Mouse (Mus musculus) C2C12 (cell line): ENCODE data around the gene Snrnp70. TPM values are rescaled to one million over a fixed set of nuclear protein-coding genes. Genes with fewer than 3 reads are reported as not detected.

Source experiments
- H3K27me3 ChIP-seq: one replicate; pipeline ENCODE4 v1.6.1; 2011; ENCODE audit not compliant: control insufficient read depth, insufficient read depth, insufficient read length
- H3K36me3 ChIP-seq: one replicate; pipeline ENCODE4 v1.6.1; 2011; ENCODE audit not compliant: control insufficient read depth, insufficient read depth
- H3K4me3 ChIP-seq: one replicate; pipeline ENCODE4 v1.5.1; 2011; ENCODE audit warnings: mild to moderate bottlenecking, control low read depth; ENCODE audit not compliant: poor library complexity, insufficient read depth, severe bottlenecking
- H3K79me2 ChIP-seq: one replicate; pipeline ENCODE4 v1.6.1; 2011; ENCODE audit not compliant: control insufficient read depth, insufficient read depth
- H3K79me3 ChIP-seq: one replicate; pipeline ENCODE4 v1.6.1; 2011; ENCODE audit warnings: low read depth, control low read depth
- H3ac ChIP-seq: one replicate; pipeline ENCODE3; 2011; ENCODE audit warnings: low read depth; ENCODE audit not compliant: control insufficient read depth, insufficient read length
- CEBPB ChIP-seq: IDR thresholded peaks from one replicate; pipeline ENCODE4 v1.6.1; 2011; ENCODE audit warnings: low read depth, mild to moderate bottlenecking, control low read depth, moderate library complexity
- CTCF ChIP-seq: IDR thresholded peaks from one replicate; pipeline ENCODE4 v1.5.1; 2011; ENCODE audit not compliant: control insufficient read depth, insufficient read depth, insufficient read length
- FOSL1 ChIP-seq: IDR thresholded peaks from one replicate; pipeline ENCODE4 v1.8.0; 2011; ENCODE audit warnings: mild to moderate bottlenecking, low read length; ENCODE audit not compliant: poor library complexity, insufficient read depth, severe bottlenecking
- MAX ChIP-seq: IDR thresholded peaks from one replicate; pipeline ENCODE4 v1.6.1; 2011; ENCODE audit warnings: mild to moderate bottlenecking, control low read depth
- MYOD1 ChIP-seq: IDR thresholded peaks from one replicate; pipeline ENCODE4 v1.6.1; 2011; ENCODE audit warnings: low read depth; ENCODE audit not compliant: control insufficient read depth, insufficient read length
- MYOG ChIP-seq: IDR thresholded peaks from one replicate; pipeline ENCODE4 v1.6.1; 2011; ENCODE audit not compliant: control insufficient read depth, insufficient read length; ENCODE audit errors: extremely low read depth
- USF1 ChIP-seq: IDR thresholded peaks from one replicate; pipeline ENCODE4 v1.6.1; 2011; ENCODE audit warnings: low read depth, mild to moderate bottlenecking, control low read depth, moderate library complexity
- polyA plus RNA-seq: library from polyadenylated mRNA; unstranded; fragments of >200 nt; fragmentation: generic; extraction: Trizol; gene quantifications from one replicate; pipeline ENCODE4 v1.2.1, GENCODE M21; 2012; ENCODE audit warnings: missing spikeins

Gene Snrnp70
- polyA plus RNA-seq, 1 experiment, result 321 TPM

DNA sequence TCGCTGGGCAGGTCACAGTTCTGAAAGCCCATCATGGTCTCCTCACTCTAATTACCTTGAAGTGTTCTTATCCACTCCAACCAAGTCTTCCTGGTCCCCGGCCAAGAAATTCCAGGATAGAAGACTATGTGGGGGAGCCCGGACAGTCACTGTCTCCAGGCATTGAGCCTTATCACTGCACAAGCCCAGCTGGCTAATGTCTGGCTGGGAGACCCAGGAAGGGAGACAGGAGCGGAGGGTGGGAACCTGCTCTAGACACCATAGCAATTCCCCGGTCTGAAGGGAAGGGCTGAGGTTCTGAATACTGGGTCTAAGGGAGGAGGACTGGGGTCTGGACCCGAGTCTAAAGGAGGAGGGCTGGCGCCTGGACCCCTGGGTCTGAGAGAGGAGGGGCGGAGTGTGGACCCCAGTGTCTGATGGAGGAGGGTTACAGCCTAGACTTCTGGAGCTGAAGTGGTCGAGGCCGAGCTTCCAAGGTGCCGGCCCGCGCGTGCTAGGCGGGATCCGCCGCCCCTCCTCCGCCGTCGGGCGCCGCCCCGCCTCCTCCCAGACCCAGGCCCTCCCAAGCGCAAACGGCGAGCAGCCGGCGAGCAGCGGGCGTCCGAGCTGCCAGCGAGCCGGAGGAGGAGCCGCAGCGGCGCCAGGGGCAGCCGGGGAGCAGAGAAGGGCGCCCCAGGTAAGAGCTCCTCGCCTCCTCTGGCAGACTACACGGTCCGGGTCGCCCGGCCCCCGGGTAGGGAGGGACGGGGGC lies 17.7 kb upstream of the Snrnp70 start, which contains the start of gene Ntf5:
Gene Ntf5, plus strand, starts transcription at position 583 of the 751 bp plus-strand sequence.
- H3K27me3 ChIP-seq, result peaks cover 22% of the 10 kb centered on the region
- H3K4me3 ChIP-seq, result peak within 1 kb of the TSS; percentile 23
- no peaks in the 10 kb centered on the region for H3K79me2 ChIP-seq
- H3K79me3 ChIP-seq, result no peaks in the 10 kb centered on the region
- TF ChIP-seq FOSL1 (no peak), CTCF (no peak), MYOD1 (no peak), MAX (no peak), MYOG (no peak), CEBPB (no peak), USF1 (no peak)
- H3K36me3 ChIP-seq, result no peaks in the 10 kb centered on the region
- H3ac ChIP-seq, result peak within 1 kb of the TSS; percentile 56

DNA sequence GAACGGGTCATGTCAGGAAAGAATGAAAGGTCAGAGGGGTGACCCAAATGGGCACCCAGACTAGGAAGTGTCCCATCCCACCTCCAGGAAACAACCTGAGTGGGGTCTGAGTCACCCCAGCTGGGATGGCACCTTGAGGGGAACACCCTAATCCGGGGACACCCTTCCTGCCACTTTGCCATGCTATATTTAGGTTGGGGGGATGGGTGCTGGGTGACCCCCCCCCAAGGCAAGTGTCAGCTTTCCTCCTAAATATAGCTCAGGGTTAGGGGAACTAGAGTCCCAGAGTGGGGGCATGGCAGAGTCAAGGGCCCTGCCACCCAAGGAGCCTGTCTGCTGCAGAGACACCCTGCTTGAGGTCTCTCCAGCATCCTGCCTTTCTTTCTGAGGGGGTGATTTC lies 16.9 kb upstream of the Snrnp70 start:
- Histone ChIP-seq H3K79me2 (no peaks in the 10 kb centered on the region), H3K79me3 (no peaks in the 10 kb centered on the region), H3K4me3 (no peak overlapping the region), H3K27me3 (peaks cover 27% of the 10 kb centered on the region), H3ac (no peak overlapping the region), H3K36me3 (no peaks in the 10 kb centered on the region)
- TF ChIP-seq USF1 (no peak), MAX (no peak), MYOD1 (no peak), CTCF (no peak), CEBPB (no peak), MYOG (no peak), FOSL1 (no peak)

DNA sequence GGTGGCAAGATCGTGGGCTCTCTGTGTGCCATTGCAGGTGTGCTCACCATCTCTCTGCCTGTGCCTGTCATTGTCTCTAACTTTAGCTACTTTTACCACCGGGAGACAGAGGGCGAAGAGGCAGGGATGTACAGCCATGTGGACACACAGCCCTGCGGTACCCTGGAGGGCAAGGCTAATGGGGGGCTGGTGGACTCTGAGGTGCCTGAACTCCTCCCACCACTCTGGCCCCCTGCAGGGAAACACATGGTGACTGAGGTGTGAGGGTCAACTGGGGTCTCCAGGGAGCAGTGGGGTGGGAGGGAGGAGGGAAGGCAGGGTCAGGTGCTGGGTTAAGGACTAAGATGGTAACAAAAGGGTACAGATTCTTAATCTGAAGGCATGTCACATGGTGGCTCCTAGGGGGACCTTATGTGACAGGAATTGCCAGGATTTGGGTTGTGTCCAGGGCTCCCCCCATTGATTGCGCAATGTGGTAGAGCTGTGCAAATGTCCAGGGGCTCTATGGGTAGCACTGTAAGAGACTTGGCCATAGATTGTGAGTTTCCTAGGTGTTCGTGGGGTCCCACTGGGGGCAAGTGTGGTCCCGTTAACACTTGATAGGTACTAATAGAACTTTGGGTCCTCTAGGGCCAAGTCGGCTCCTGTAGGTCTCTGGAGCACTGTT lies 14.1 kb upstream of the Snrnp70 start:
- Histone ChIP-seq H3ac (no peak overlapping the region), H3K27me3 (peaks cover 31% of the 10 kb centered on the region), H3K4me3 (no peak overlapping the region), H3K79me2 (no peaks in the 10 kb centered on the region), H3K36me3 (no peaks in the 10 kb centered on the region), H3K79me3 (no peaks in the 10 kb centered on the region)
- no peak for TF ChIP-seq FOSL1
- TF ChIP-seq CEBPB, result peak; percentile 67

DNA sequence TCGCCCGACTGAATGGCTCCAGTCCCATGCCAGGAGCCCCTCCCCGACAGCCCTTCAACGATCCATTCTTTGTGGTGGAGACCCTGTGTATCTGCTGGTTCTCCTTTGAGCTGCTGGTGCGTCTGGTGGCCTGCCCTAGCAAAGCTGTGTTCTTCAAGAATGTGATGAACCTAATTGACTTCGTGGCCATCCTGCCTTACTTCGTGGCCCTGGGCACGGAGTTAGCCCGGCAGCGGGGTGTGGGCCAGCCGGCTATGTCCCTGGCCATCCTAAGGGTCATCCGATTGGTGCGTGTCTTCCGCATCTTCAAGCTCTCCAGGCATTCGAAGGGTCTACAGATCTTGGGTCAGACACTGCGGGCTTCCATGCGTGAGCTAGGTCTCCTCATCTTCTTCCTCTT lies 13.4 kb upstream of the Snrnp70 start:
- Histone ChIP-seq H3K27me3 (peaks cover 31% of the 10 kb centered on the region), H3K79me3 (no peaks in the 10 kb centered on the region), H3K79me2 (no peaks in the 10 kb centered on the region), H3ac (no peak overlapping the region), H3K36me3 (no peaks in the 10 kb centered on the region), H3K4me3 (no peak overlapping the region)
- TF ChIP-seq FOSL1 (no peak), CTCF (no peak), MYOD1 (no peak), CEBPB (no peak), MAX (no peak), MYOG (no peak), USF1 (no peak)

DNA sequence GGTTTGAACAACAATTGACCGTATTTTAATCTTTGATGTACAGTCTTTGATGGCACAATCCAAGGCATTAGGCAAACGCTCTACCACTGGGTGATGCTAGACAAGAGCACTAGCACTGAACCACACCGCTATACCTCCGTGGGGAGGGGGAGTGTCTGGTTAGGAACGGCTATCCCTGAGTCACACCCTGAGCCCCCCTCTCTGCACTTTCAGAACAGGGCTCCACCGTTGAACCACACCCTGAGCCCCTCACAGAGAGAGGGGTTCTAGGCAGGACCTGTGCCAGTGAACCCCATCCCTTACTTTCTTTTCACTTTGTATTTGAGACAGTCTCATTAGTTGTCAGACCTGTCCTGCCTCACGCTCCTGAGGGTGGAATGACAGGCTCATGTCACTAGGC lies 12.8 kb upstream of the Snrnp70 start:
- H3K27me3 ChIP-seq, result peaks cover 31% of the 10 kb centered on the region
- TF ChIP-seq FOSL1, result no peak
- TF ChIP-seq CEBPB, result no peak
- TF ChIP-seq CTCF, result no peak
- TF ChIP-seq USF1, result no peak
- no peak for TF ChIP-seq MYOD1
- TF ChIP-seq MYOG, result no peak
- TF ChIP-seq MAX, result no peak
- H3K79me3 ChIP-seq, result no peaks in the 10 kb centered on the region

More for the DNA sequence above, 12.8 kb upstream of the Snrnp70 start:
- no peak overlapping the region for H3ac ChIP-seq
- H3K79me2 ChIP-seq, result no peaks in the 10 kb centered on the region
- no peak overlapping the region for H3K4me3 ChIP-seq
- no peaks in the 10 kb centered on the region for H3K36me3 ChIP-seq
